Mouse (Mus musculus): ENCODE measurements around the gene A030014E15Rik. TPM values are rescaled to one million over a fixed set of nuclear protein-coding genes. Genes with fewer than 3 reads are reported as not detected.
A peak's percentile ranks its signal among the peaks of the same experiment; 100 is the strongest.
"Not testable (repeated sequence)": the region's sequence is repeated elsewhere in the genome, so short reads cannot be mapped to it uniquely, and the experiment has no call there.

A030014E15Rik gene
- polyA plus RNA-seq, 1 experiment from 2014 or later = not detected

- not testable (repeated sequence) for H3K4me3 ChIP-seq; H3K4me2 ChIP-seq; H3K4me1 ChIP-seq (replicated peaks); H3K27ac ChIP-seq; ATAC-seq (ENCODE audit: low FRiP score); H3K9ac ChIP-seq; H3K36me3 ChIP-seq; H3K9me3 ChIP-seq; H3K27me3 ChIP-seq
- WGBS = no CpG with 5 or more reads among the region's 6 CpGs
Measured at GRCm38 (mm10) chr1:82943295-82943694, 18.6 kb downstream of the A030014E15Rik start, which contains the start of gene A030003K21Rik. A030003K21Rik (minus strand) TSS chr1:82943388.

- not testable (repeated sequence) for H3K4me2 ChIP-seq; H3K36me3 ChIP-seq; H3K27ac ChIP-seq; H3K27me3 ChIP-seq; H3K9me3 ChIP-seq; ATAC-seq (ENCODE audit: low FRiP score); H3K4me1 ChIP-seq (replicated peaks); H3K4me3 ChIP-seq; H3K9ac ChIP-seq
- 100% methylated on average over 2 of the region's 2 CpGs for WGBS
Measured at GRCm38 (mm10) chr1:82946029-82946428, 21.3 kb downstream of the A030014E15Rik start.

- ATAC-seq (ENCODE audit: low FRiP score) = no peak
- Histone ChIP-seq H3K4me3 (no peak overlapping the region), H3K27ac (no peak overlapping the region), H3K4me1 (replicated peaks) (no peaks in the 10 kb centered on the region), H3K9ac (no peak overlapping the region), H3K4me2 (no peak overlapping the region), H3K27me3 (no peaks in the 10 kb centered on the region), H3K36me3 (no peaks in the 10 kb centered on the region), H3K9me3 (no peaks in the 10 kb centered on the region)
- 86% methylated on average over 2 of the region's 2 CpGs for WGBS
Measured at GRCm38 (mm10) chr1:82948601-82949000, 23.9 kb downstream of the A030014E15Rik start.

GRCm38 (mm10) chr1:82955913-82956312 lies 31.2 kb downstream of the A030014E15Rik start, which contains the start of gene Gm7544:
Gm7544 (minus strand) TSS chr1:82956013.
- not testable (repeated sequence) for H3K27me3 ChIP-seq; H3K4me1 ChIP-seq (replicated peaks); ATAC-seq (ENCODE audit: low FRiP score); H3K4me2 ChIP-seq; H3K27ac ChIP-seq; H3K9ac ChIP-seq; H3K36me3 ChIP-seq; H3K9me3 ChIP-seq; H3K4me3 ChIP-seq

- WGBS = 93% methylated on average over 11 of the region's 11 CpGs
- Histone ChIP-seq H3K4me2 (no peak within 1 kb of the TSS), H3K9ac (no peak within 1 kb of the TSS), H3K27me3 (no peaks in the 10 kb centered on the region), H3K27ac (no peak within 1 kb of the TSS), H3K9me3 (no peaks in the 10 kb centered on the region), H3K36me3 (no peaks in the 10 kb centered on the region), H3K4me3 (no peak within 1 kb of the TSS), H3K4me1 (replicated peaks) (no peaks in the 10 kb centered on the region)
- no peak for ATAC-seq (ENCODE audit: low FRiP score)
Measured at GRCm38 (mm10) chr1:82959870-82960385, 35.2 kb downstream of the A030014E15Rik start, which contains the start of gene Gm47955. Gm47955 (plus strand) TSS chr1:82960286.

- Histone ChIP-seq H3K36me3 (no peaks in the 10 kb centered on the region), H3K4me2 (no peak overlapping the region), H3K9me3 (no peaks in the 10 kb centered on the region), H3K27ac (no peak overlapping the region), H3K4me3 (no peak overlapping the region), H3K27me3 (no peaks in the 10 kb centered on the region), H3K4me1 (replicated peaks) (peaks cover 4% of the 10 kb centered on the region; the same call in 1 of the 2 replicates), H3K9ac (no peak overlapping the region)
- WGBS = 46% methylated on average over 3 of the region's 3 CpGs
- ATAC-seq (ENCODE audit: low FRiP score) = peak; percentile 46; the same call in 1 of the 2 replicates
Measured at GRCm38 (mm10) chr1:82966413-82966812, 41.7 kb downstream of the A030014E15Rik start.

GRCm38 (mm10) chr1:82972046-82972445 lies 47.3 kb downstream of the A030014E15Rik start:
- H3K4me2 ChIP-seq = no peak overlapping the region
- no peaks in the 10 kb centered on the region for H3K27me3 ChIP-seq
- WGBS = 71% methylated on average over 4 of the region's 4 CpGs
- H3K36me3 ChIP-seq = no peaks in the 10 kb centered on the region
- no peak overlapping the region for H3K4me3 ChIP-seq
- ATAC-seq (ENCODE audit: low FRiP score) = no peak
- no peaks in the 10 kb centered on the region for H3K9me3 ChIP-seq
- H3K27ac ChIP-seq = no peak overlapping the region
- no peaks in the 10 kb centered on the region for H3K4me1 ChIP-seq (replicated peaks)
- H3K9ac ChIP-seq = no peak overlapping the region

GRCm38 (mm10) chr1:82973244-82973643 lies 48.5 kb downstream of the A030014E15Rik start:
- Histone ChIP-seq H3K4me3 (no peak overlapping the region), H3K27me3 (no peaks in the 10 kb centered on the region), H3K27ac (no peak overlapping the region), H3K4me1 (replicated peaks) (no peaks in the 10 kb centered on the region), H3K36me3 (no peaks in the 10 kb centered on the region), H3K4me2 (no peak overlapping the region), H3K9me3 (no peaks in the 10 kb centered on the region), H3K9ac (no peak overlapping the region)
- ATAC-seq (ENCODE audit: low FRiP score) = no peak
- 80% methylated on average over 1 of the region's 1 CpGs for WGBS

GRCm38 (mm10) chr1:82973901-82974300 lies 49.2 kb downstream of the A030014E15Rik start:
- Histone ChIP-seq H3K4me3 (no peak overlapping the region), H3K9me3 (no peaks in the 10 kb centered on the region), H3K4me1 (replicated peaks) (no peaks in the 10 kb centered on the region), H3K36me3 (no peaks in the 10 kb centered on the region), H3K9ac (no peak overlapping the region), H3K4me2 (no peak overlapping the region), H3K27me3 (no peaks in the 10 kb centered on the region), H3K27ac (no peak overlapping the region)
- 71% methylated on average over 6 of the region's 6 CpGs for WGBS
- no peak for ATAC-seq (ENCODE audit: low FRiP score)

GRCm38 (mm10) chr1:82974342-82974741 lies 49.6 kb downstream of the A030014E15Rik start:
- Histone ChIP-seq H3K4me2 (no peak overlapping the region), H3K27ac (no peak overlapping the region), H3K9me3 (no peaks in the 10 kb centered on the region), H3K4me1 (replicated peaks) (no peaks in the 10 kb centered on the region), H3K27me3 (no peaks in the 10 kb centered on the region), H3K4me3 (no peak overlapping the region), H3K9ac (no peak overlapping the region), H3K36me3 (no peaks in the 10 kb centered on the region)
- WGBS = 93% methylated on average over 9 of the region's 9 CpGs
- ATAC-seq (ENCODE audit: low FRiP score) = no peak

Other genes starting within 250 kb of the A030014E15Rik start
- gene Mff, start 200.0 kb upstream of the A030014E15Rik start, polyA plus RNA-seq (2015; fragmentation: Nextera tagmentation; extraction: Ambion mirVana) = 350 and 364 TPM in 2 replicates
- gene Tm4sf20, start 156.5 kb upstream of the A030014E15Rik start, polyA plus RNA-seq (2015; fragmentation: Nextera tagmentation; extraction: Ambion mirVana) = not detected in 2 replicates
- not detected in 2 replicates for gene Gm47791, start 153.7 kb upstream of the A030014E15Rik start, polyA plus RNA-seq (2015; fragmentation: Nextera tagmentation; extraction: Ambion mirVana)
- 28.7 and 32.6 TPM in 2 replicates for gene Agfg1, start 85.4 kb upstream of the A030014E15Rik start, polyA plus RNA-seq (2015; fragmentation: Nextera tagmentation; extraction: Ambion mirVana)
- gene A030005L19Rik, start 11.6 kb upstream of the A030014E15Rik start, polyA plus RNA-seq (2015; fragmentation: Nextera tagmentation; extraction: Ambion mirVana) = 0.21 and 0.41 TPM in 2 replicates
- not detected in 2 replicates for gene Gm6217, start 6.5 kb downstream of the A030014E15Rik start, polyA plus RNA-seq (2015; fragmentation: Nextera tagmentation; extraction: Ambion mirVana)
- not detected in 2 replicates for gene A030003K21Rik, start 18.5 kb downstream of the A030014E15Rik start, polyA plus RNA-seq (2015; fragmentation: Nextera tagmentation; extraction: Ambion mirVana)
- gene Gm7544, start 31.1 kb downstream of the A030014E15Rik start, polyA plus RNA-seq (2015; fragmentation: Nextera tagmentation; extraction: Ambion mirVana) = not detected in 2 replicates
- not detected in 2 replicates for gene Gm47955, start 35.4 kb downstream of the A030014E15Rik start, polyA plus RNA-seq (2015; fragmentation: Nextera tagmentation; extraction: Ambion mirVana)
- gene Gm47959, start 75.6 kb downstream of the A030014E15Rik start, polyA plus RNA-seq (2015; fragmentation: Nextera tagmentation; extraction: Ambion mirVana) = not detected in 2 replicates
- gene Slc19a3, start 113.5 kb downstream of the A030014E15Rik start, polyA plus RNA-seq (2015; fragmentation: Nextera tagmentation; extraction: Ambion mirVana) = 0.64 and 0.80 TPM in 2 replicates
- gene Krtap28-10, start 117.6 kb downstream of the A030014E15Rik start, polyA plus RNA-seq (2015; fragmentation: Nextera tagmentation; extraction: Ambion mirVana) = not detected in 2 replicates
- gene Gm47969, start 120.0 kb downstream of the A030014E15Rik start, polyA plus RNA-seq (2015; fragmentation: Nextera tagmentation; extraction: Ambion mirVana) = not detected in 2 replicates
- gene A030005K14Rik, start 134.5 kb downstream of the A030014E15Rik start, polyA plus RNA-seq (2015; fragmentation: Nextera tagmentation; extraction: Ambion mirVana) = not detected in 2 replicates
- not detected in 2 replicates for gene Krtap28-13, start 136.0 kb downstream of the A030014E15Rik start, polyA plus RNA-seq (2015; fragmentation: Nextera tagmentation; extraction: Ambion mirVana)
- gene Ccl20, start 191.8 kb downstream of the A030014E15Rik start, polyA plus RNA-seq (2015; fragmentation: Nextera tagmentation; extraction: Ambion mirVana) = not detected in 2 replicates
- gene Daw1, start 234.8 kb downstream of the A030014E15Rik start, polyA plus RNA-seq (2015; fragmentation: Nextera tagmentation; extraction: Ambion mirVana) = 0.76 and 1.5 TPM in 2 replicates

Measured in hindbrain, embryonic 13.5 days (tissue).